Mouse (Mus musculus): ENCODE data around the gene H2-Ke6.

DNA sequence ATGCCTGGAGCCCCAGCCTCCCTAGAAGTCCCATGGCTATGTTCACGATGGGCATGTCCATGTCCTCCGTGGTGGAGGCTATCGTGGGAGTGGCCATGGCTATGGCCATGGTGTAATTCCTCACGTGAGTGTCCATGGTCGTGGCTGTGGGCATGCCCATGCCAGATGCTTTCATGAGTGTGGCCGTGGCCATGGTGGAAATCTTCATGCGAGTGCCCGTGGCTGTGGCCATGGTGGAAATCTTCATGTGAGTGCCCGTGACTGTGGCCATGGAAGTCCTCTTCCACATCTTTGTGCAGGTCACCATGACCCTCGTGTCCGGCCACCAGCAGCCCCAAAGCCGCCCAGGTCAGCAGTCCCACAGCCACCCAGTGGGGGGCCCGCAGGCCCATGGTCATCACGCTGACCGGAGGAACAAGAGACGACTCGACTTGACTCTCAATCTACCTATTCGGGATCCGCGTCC is 3.0 kb upstream of the H2-Ke6 start:
- TF ChIP-seq POLR2A (IDR thresholded peaks at IDR 0.05; ENCODE audit: insufficient read depth, low read depth, low read length) (no peak), CTCF (IDR thresholded peaks at IDR 0.05; ENCODE audit: insufficient read depth, low read depth, low read length) (no peak)
